Mouse (Mus musculus): Measurements from ENCODE around the gene Ccdc153.

DNA sequence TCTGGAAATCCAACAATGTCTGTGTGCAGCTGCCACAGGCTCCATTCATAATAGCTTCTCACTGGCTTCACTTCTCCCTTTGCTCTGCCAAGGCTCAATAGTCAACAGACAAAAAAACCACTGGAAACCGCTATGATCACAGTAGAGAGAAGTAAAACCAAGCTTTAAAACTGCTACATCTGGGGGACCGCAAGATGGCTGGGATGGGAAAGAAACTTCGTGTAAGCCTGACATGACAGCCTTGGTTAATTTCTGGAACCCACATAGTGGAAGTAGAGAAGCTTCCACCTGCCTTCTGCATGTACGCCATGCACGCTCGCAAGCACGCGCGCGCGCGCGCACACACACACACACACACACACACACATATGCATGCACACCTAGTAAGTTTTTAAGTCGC, 26.9 kb upstream of the Ccdc153 start:
- TF ChIP-seq POLR2A (IDR thresholded peaks at IDR 0.05; ENCODE audit: borderline replicate concordance, low read depth, low read length), result no peak
- TF ChIP-seq CTCF (IDR thresholded peaks at IDR 0.05; ENCODE audit: low read depth, low read length), result no peak

All from bone marrow macrophage, adult 2 months (primary cell).